Mouse (Mus musculus) forebrain, postnatal 0 days (tissue): ENCODE measurements around the gene Emp1. TPM values are rescaled to one million over a fixed set of nuclear protein-coding genes. Genes with fewer than 3 reads are reported as not detected.

ENCODE experiments used
- ATAC-seq: fragments of 200-750 bp; cut with Nextera tagmentation; 2 replicates; pipeline ENCODE4 v1.8.0; 2017; ENCODE audit warnings: mild to moderate bottlenecking, moderate library complexity
- DNase-seq: peaks from one replicate; pipeline ENCODE4 v3.0.0-alpha.2; 2015
- H3K27ac ChIP-seq: fragments of 300-500 bp; sonication (generic); 2 replicates; pipeline ENCODE4 v1.5.1; 2014; ENCODE audit warnings: low read depth, mild to moderate bottlenecking, antibody characterized with exemption, low read length, moderate library complexity, mixed read lengths
- H3K27me3 ChIP-seq: fragments of 300-500 bp; sonication (generic); 2 replicates; pipeline ENCODE4 v1.6.1; 2014; ENCODE audit warnings: mild to moderate bottlenecking, low read length, mixed read lengths; ENCODE audit not compliant: insufficient read depth
- H3K36me3 ChIP-seq: fragments of 300-500 bp; sonication (generic); 2 replicates; pipeline ENCODE4 v1.6.1; 2014; ENCODE audit warnings: mild to moderate bottlenecking, moderate library complexity; ENCODE audit not compliant: insufficient read depth
- H3K4me1 ChIP-seq: fragments of 300-500 bp; sonication (generic); 2 replicates; pipeline ENCODE4 v1.6.1; 2014; ENCODE audit warnings: antibody characterized with exemption; ENCODE audit not compliant: insufficient read depth
- H3K4me2 ChIP-seq: fragments of 300-500 bp; sonication (generic); 2 replicates; pipeline ENCODE4 v1.6.1; 2014; ENCODE audit warnings: low read depth, mild to moderate bottlenecking, moderate library complexity
- H3K4me3 ChIP-seq: fragments of 300-500 bp; sonication (generic); 2 replicates; pipeline ENCODE4 v1.5.1; 2014; ENCODE audit warnings: low read depth, low read length, mixed read lengths
- H3K9ac ChIP-seq: fragments of 300-500 bp; sonication (generic); 2 replicates; pipeline ENCODE4 v1.6.1; 2014; ENCODE audit warnings: mild to moderate bottlenecking
- H3K9me3 ChIP-seq: fragments of 300-500 bp; sonication (generic); 2 replicates; pipeline ENCODE4 v1.6.1; 2016; ENCODE audit warnings: low read length
- CTCF ChIP-seq: sonication (generic); IDR thresholded peaks from 2 replicates; pipeline ENCODE4 v1.5.1; 2016; ENCODE audit warnings: antibody characterized with exemption, control low read depth, low read depth
- WGBS: fragments of 180-500 bp; shearing (Covaris S2); extraction: QIAGEN DNeasy Blood & Tissue Kit; methylation state at CpG from one replicate; pipeline ENCODE4 v1.1.7; 2014; 5-methylcytosine and 5-hydroxymethylcytosine counted together
- polyA plus RNA-seq: library from polyadenylated mRNA; unstranded; fragments of >200 nt; fragmentation: Nextera tagmentation; extraction: Ambion mirVana; gene quantifications from 2 replicates; pipeline ENCODE4 v1.2.1, GENCODE M21; 2015
- total RNA-seq: library from RNA; depleted of rRNA; stranded (reverse); fragments of >200 nt; gene quantifications from 2 replicates; pipeline ENCODE4 v1.2.3, GENCODE M21; 2014

Gene Emp1
- total and polyA plus RNA-seq, 2 experiments from 2014 or later = 4.3 to 37.0 TPM

DNA sequence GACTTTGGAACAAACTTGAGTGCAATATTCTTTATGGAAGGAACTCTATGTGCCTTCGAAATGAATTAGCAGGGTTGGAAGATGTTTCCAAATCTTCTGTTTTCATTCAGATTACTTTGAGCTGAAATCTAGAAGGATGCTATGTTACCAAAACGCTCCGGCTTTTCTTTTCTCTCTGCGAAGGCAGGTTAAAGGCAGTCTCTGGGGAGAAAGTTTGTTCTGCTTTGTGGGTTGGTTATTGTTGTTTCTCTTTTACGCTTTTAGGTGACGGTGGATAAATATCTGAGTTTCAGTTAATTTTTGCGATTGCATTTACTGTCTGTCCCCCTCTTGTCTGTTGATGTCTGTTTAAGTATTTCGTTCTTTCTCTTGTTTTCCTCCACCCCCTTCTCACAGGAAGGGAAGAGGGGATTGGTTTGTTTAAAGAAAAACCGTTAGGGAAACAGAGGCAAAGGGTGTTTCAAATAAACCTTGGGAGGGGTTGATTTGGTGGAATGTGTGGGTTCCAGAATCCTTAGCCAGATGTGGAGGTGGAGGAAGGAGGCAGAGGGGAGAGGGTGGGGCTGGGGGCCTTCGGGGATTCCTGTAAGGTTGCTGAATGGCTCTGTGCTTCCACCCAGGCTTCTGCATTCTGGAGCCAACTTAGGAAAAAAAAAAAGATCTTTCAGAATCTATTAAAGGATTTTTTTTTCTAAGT is 1.1 kb downstream of the Emp1 start:
- H3K27me3 ChIP-seq = no peaks in the 10 kb centered on the region
- no peak overlapping the region for H3K9ac ChIP-seq
- no peaks in the 10 kb centered on the region for H3K9me3 ChIP-seq
- DNase-seq = no peak
- no peaks in the 10 kb centered on the region for H3K36me3 ChIP-seq
- H3K27ac ChIP-seq = no peak overlapping the region
- ATAC-seq = no peak
- 64% methylated on average over 10 of the region's 10 CpGs for WGBS
- H3K4me1 ChIP-seq = peaks cover 11% of the 10 kb centered on the region; the same call in 1 of the 2 replicates
- 0 out of 2 replicates have a peak overlapping the region, but pooled peaks have one; percentile 1 for H3K4me2 ChIP-seq
- H3K4me3 ChIP-seq = no peak overlapping the region
- TF ChIP-seq CTCF = no peak

DNA sequence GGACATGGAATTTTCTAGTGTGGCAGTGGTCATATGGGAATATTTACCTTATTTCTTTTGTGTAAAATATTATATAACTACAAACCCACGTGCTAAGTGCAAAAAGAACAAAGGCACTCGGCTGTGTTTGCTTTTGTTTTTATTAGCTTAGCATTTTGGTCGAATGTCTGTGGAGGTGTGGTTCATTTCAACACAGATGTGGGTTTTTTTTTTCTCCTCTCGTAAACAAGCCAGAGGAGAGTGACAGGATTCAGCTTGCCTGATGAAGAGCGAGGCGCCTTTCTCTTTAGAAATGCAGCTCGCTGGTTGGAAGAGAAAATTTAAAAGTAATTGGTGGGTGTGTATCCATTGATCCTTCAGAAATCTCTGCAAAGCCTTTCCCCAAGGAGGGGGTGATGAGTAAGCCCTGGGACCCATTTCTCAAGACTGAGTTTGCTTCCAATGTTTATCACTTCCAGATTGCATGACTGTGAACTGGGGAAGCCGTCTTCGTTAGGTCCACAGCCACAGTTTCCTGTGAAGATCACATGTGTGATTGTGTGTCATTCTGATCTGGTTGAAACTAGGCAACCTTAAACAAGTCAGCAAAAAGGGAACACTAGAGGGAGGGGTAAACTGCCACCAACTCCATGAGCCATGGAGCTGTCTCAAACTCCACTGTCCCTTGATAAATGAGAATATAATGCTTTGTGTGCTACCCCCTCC is 1.8 kb downstream of the Emp1 start:
- Histone ChIP-seq H3K4me3 (no peak overlapping the region), H3K4me2 (no peak overlapping the region), H3K36me3 (no peaks in the 10 kb centered on the region), H3K4me1 (peaks cover 11% of the 10 kb centered on the region; the same call in 1 of the 2 replicates), H3K9me3 (no peaks in the 10 kb centered on the region), H3K9ac (no peak overlapping the region), H3K27me3 (no peaks in the 10 kb centered on the region), H3K27ac (no peak overlapping the region)
- no peak for DNase-seq
- ATAC-seq = no peak
- TF ChIP-seq CTCF = no peak
- 30% methylated on average over 9 of the region's 9 CpGs for WGBS

DNA sequence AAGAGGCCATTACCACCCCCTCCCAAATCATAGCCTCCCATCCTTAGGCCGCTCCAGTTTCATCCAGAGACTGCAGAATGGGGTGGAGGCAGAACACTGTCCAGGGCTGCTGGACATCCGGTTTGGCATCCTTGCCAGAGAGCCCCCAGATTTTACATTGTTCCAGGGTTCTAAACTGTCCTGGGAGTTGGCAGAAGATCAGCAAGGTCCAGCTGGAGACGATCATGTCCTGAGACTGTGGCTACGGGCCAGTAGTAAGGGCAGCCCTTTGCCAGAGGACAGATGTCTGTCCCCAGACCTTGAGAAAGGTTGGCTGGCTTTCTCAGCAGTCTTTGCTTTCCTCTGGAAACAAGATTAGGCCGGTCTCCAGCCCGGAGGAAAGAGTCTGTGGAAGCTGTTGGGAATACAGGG is 2.6 kb downstream of the Emp1 start:
- WGBS = 64% methylated on average over 6 of the region's 6 CpGs
- DNase-seq (no peak), ATAC-seq (no peak)
- Histone ChIP-seq H3K4me1 (peaks cover 11% of the 10 kb centered on the region; the same call in 1 of the 2 replicates), H3K9me3 (no peaks in the 10 kb centered on the region), H3K4me3 (no peak overlapping the region), H3K9ac (no peak overlapping the region), H3K27me3 (no peaks in the 10 kb centered on the region), H3K36me3 (no peaks in the 10 kb centered on the region), H3K27ac (no peak overlapping the region), H3K4me2 (no peak overlapping the region)
- no peak for TF ChIP-seq CTCF

- Histone ChIP-seq H3K4me3 (no peak overlapping the region), H3K4me1 (peaks cover 11% of the 10 kb centered on the region; the same call in 1 of the 2 replicates), H3K27ac (no peak overlapping the region), H3K9ac (no peak overlapping the region), H3K9me3 (no peaks in the 10 kb centered on the region), H3K4me2 (no peak overlapping the region), H3K36me3 (no peaks in the 10 kb centered on the region), H3K27me3 (no peaks in the 10 kb centered on the region)
- WGBS = 86% methylated on average over 4 of the region's 4 CpGs
- no peak for TF ChIP-seq CTCF
- DNase-seq (no peak), ATAC-seq (no peak)
These were observed 3.3 kb downstream of the Emp1 start for GRCm38 (mm10) chr6:135365614-135366013.

DNA sequence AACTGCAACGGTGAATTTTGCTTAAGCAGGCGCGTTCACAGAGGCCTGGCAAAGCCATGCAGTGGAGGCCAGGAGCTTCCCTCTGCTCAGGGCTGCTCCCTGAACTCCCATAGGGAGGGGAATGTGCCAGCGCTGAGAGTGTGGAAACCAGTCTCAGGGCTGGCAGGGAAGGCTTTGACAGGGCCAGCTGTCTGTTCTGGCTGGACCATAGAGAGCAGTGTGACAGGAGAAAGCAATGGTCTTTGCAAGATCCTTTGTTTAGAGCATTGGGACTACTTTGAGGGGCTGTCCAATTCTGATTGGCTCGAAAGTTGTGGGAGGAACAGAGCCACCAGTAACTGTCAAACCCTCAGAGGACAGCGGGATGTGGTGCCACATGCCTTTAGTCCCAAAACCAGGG is 5.9 kb downstream of the Emp1 start:
- no peaks in the 10 kb centered on the region for H3K36me3 ChIP-seq
- ATAC-seq (peak; percentile 90), DNase-seq (peak; percentile 54)
- H3K27ac ChIP-seq = no peak overlapping the region; the same call in 1 of the 2 replicates
- TF ChIP-seq CTCF = no peak
- H3K4me1 ChIP-seq = peaks cover 11% of the 10 kb centered on the region; the same call in 1 of the 2 replicates
- H3K4me2 ChIP-seq = no peak overlapping the region
- no peaks in the 10 kb centered on the region for H3K27me3 ChIP-seq
- 38% methylated on average over 6 of the region's 6 CpGs for WGBS
- H3K9me3 ChIP-seq = no peaks in the 10 kb centered on the region
- no peak overlapping the region for H3K9ac ChIP-seq
- H3K4me3 ChIP-seq = no peak overlapping the region

DNA sequence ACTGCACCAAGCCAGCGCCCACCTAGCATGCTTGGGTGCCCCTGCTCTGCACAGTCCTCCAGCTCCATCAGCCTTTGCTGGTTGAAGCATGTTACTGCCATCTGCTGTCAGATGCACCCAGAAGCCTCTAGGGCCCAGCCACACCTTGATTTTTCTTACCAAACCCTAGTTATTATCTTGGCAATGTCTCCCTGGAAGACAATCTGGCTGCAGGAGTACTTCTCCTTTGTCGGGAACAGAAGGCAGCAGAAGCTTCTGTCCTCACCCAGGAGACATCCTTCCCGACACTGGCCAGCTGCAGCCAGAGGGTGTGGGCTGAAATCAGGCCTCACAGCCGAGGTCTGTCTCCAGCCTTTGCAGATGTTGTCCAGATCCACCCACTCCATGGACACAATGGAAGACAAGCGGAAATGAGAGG is 7.2 kb downstream of the Emp1 start:
- Histone ChIP-seq H3K4me3 (no peak overlapping the region), H3K4me2 (no peak overlapping the region), H3K9me3 (no peaks in the 10 kb centered on the region), H3K27ac (no peak overlapping the region), H3K4me1 (peaks cover 6% of the 10 kb centered on the region; the same call in 1 of the 2 replicates), H3K36me3 (no peaks in the 10 kb centered on the region), H3K27me3 (no peaks in the 10 kb centered on the region), H3K9ac (no peak overlapping the region)
- ATAC-seq = peak; percentile 79
- peak; percentile 51 for DNase-seq
- TF ChIP-seq CTCF = peak; percentile 62
- WGBS = 56% methylated on average over 5 of the region's 5 CpGs

GRCm38 (mm10) chr6:135370954-135371353 is 8.6 kb downstream of the Emp1 start:
- DNase-seq (no peak), ATAC-seq (no peak)
- H3K4me3 ChIP-seq = no peak overlapping the region
- no peaks in the 10 kb centered on the region for H3K36me3 ChIP-seq
- peaks cover 2% of the 10 kb centered on the region; the same call in 1 of the 2 replicates for H3K4me1 ChIP-seq
- no peak overlapping the region for H3K27ac ChIP-seq
- no peaks in the 10 kb centered on the region for H3K9me3 ChIP-seq
- WGBS = 85% methylated on average over 6 of the region's 6 CpGs
- H3K9ac ChIP-seq = no peak overlapping the region
- TF ChIP-seq CTCF = no peak
- H3K27me3 ChIP-seq = no peaks in the 10 kb centered on the region
- no peak overlapping the region for H3K4me2 ChIP-seq
